Mouse (Mus musculus) midbrain, embryonic 13.5 days (tissue): ENCODE measurements at regions not wholly inside any gene's neighbourhood (a gene's known extent, or its start where the extent isn't known, plus 50 kb on each side); places are given as distances from the start of the nearest gene placed in this dataset.

ENCODE experiments used
- ATAC-seq: fragments of 200-750 bp; cut with Nextera tagmentation; 2 replicates; pipeline ENCODE4 v1.8.0; 2017; ENCODE audit warnings: mild to moderate bottlenecking, moderate TSS enrichment, moderate library complexity
- H3K27ac ChIP-seq: fragments of 300-500 bp; sonication (generic); 2 replicates; pipeline ENCODE4 v1.5.1; 2015; ENCODE audit warnings: inconsistent platforms, mild to moderate bottlenecking, moderate library complexity
- H3K27me3 ChIP-seq: fragments of 300-500 bp; sonication (generic); 2 replicates; pipeline ENCODE4 v1.6.1; 2015; ENCODE audit warnings: mild to moderate bottlenecking, inconsistent platforms
- H3K36me3 ChIP-seq: fragments of 300-500 bp; sonication (generic); 2 replicates; pipeline ENCODE4 v1.6.1; 2015; ENCODE audit warnings: mild to moderate bottlenecking, inconsistent platforms
- H3K4me1 ChIP-seq: fragments of 300-500 bp; sonication (generic); replicated peaks from 2 replicates; pipeline ENCODE4 v1.6.1; 2015; ENCODE audit warnings: inconsistent platforms
- H3K4me2 ChIP-seq: fragments of 300-500 bp; sonication (generic); replicated peaks from 2 replicates; pipeline ENCODE4 v1.6.1; 2015; ENCODE audit warnings: moderate library complexity, mild to moderate bottlenecking, inconsistent platforms
- H3K4me3 ChIP-seq: fragments of 300-500 bp; sonication (generic); replicated peaks from 2 replicates; pipeline ENCODE4 v1.5.1; 2015; ENCODE audit warnings: mild to moderate bottlenecking, inconsistent platforms
- H3K9ac ChIP-seq: fragments of 300-500 bp; sonication (generic); replicated peaks from 2 replicates; pipeline ENCODE4 v1.6.1; 2015; ENCODE audit warnings: mild to moderate bottlenecking, inconsistent platforms
- H3K9me3 ChIP-seq: fragments of 300-500 bp; sonication (generic); 2 replicates; pipeline ENCODE4 v1.6.1; 2016; ENCODE audit warnings: mild to moderate bottlenecking, inconsistent platforms
- WGBS: fragments of 180-500 bp; shearing (Covaris S2); methylation state at CpG from one replicate; pipeline ENCODE4 v1.1.7; 2015; 5-methylcytosine and 5-hydroxymethylcytosine counted together

DNA sequence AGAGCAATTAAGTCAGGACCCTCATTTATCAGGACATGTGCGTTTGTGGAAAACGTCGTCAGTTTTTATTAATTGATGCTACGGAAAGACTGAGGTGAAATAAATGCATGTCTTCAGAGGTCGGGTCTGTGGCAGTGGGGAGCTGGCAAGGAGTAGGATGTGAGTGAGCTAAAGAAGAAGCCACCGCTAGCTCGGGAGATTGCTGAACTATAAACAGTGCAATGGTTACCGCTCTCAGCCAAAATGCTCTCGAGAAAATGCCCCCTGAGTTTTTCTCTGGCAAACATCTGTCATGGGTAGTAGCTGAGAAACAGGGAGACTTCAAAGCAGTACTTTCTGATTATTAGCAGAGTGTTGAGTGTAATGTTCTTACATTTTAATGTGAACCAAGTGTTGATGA, 454.4 kb upstream of the Pou3f3 start:
- no peak for ATAC-seq
- 64% methylated on average over 9 of the region's 9 CpGs for WGBS
- no peaks in the 10 kb centered on the region for H3K36me3 ChIP-seq
- no peak overlapping the region for H3K4me2 ChIP-seq
- H3K27me3 ChIP-seq = no peaks in the 10 kb centered on the region
- no peak overlapping the region for H3K4me3 ChIP-seq
- peaks cover 33% of the 10 kb centered on the region for H3K4me1 ChIP-seq
- no peaks in the 10 kb centered on the region for H3K9me3 ChIP-seq
- no peak overlapping the region for H3K9ac ChIP-seq
- no peak overlapping the region for H3K27ac ChIP-seq

DNA sequence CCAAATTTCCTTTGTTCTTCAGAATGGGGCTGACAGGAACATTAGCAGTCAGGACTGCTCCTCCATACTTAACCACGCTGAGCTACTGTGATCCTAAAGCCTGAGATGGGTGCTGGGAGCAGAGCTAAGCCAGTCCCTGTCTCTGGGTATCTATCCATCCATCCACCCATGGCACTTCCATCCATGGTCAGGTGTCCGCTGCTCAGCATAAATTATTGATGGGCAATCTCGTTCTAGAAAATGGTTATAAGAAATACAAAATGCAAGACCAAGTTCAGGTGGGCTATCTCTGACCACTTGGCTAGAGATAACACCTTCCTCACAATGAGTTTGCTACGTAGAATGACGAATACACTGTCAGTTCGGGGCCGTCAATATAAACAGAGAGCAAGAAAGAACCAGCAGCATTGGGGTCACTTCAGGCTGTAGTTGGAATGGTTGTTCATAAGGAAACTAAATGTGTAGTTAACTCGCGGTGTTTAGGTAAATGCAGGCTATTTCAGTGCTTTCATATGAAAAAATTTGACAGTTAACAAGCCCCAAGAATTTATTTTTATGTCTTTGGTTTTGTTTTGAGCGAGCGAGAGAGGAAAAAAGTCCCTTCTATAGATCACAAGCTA, 453.9 kb upstream of the Pou3f3 start:
- 91% methylated on average over 11 of the region's 11 CpGs for WGBS
- no peak overlapping the region for H3K4me2 ChIP-seq
- H3K9ac ChIP-seq = no peak overlapping the region
- H3K27ac ChIP-seq = peak overlapping the region; percentile 36; the same call in 1 of the 2 replicates
- H3K36me3 ChIP-seq = no peaks in the 10 kb centered on the region
- H3K4me3 ChIP-seq = no peak overlapping the region
- peaks cover 33% of the 10 kb centered on the region for H3K4me1 ChIP-seq
- no peaks in the 10 kb centered on the region for H3K9me3 ChIP-seq
- no peaks in the 10 kb centered on the region for H3K27me3 ChIP-seq
- no peak for ATAC-seq

DNA sequence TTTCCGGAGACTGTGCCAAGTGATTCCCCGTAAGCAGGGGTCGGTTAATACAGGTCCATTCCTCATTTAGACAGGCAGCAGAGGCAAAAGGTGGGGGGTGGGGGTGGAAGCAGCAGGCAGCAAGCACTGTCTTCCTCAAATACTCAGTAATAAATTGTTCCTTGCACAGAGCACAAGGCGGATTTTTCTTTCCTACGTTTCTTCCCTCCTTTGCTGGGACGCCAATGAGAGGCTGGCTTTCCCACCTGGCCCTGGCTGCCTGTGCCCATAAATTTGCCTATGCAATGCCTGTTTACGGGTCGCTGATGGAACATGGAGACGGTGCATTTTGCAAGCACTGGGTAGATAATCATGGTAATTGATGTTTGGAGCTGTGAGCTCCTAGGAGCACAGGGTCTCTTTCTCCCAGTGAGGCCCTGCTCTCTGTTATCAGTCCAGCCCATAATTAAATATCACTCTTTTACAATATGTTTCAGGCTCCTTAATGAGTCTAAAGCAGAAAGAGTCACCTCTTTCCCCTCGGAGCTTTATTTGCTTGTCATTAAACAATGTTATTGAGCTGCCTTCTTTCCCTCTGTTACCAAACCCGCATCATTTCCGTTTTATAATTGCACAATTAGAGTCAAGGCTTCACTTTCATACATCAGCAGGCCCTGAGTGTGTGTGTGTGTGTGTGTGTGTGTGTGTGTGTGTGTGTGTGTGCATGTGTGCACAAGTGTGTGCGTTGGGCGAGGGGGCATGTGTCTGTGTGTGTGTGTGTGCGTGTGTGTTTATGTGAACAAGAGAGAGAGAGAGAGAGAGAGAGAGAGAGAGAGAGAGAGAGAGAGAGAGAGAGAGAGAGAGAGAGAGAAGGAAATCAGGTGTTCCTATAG, 452.7 kb upstream of the Pou3f3 start:
- Histone ChIP-seq H3K4me3 (0 out of 2 replicates have a peak overlapping the region, but pooled peaks have one; percentile 17), H3K4me1 (peaks cover 33% of the 10 kb centered on the region), H3K4me2 (peak overlapping the region; percentile 45), H3K27me3 (no peaks in the 10 kb centered on the region), H3K9me3 (no peaks in the 10 kb centered on the region), H3K9ac (peak overlapping the region; percentile 5; the same call in 1 of the 2 replicates), H3K27ac (peak overlapping the region; percentile 91), H3K36me3 (no peaks in the 10 kb centered on the region)
- WGBS = 16% methylated on average over 15 of the region's 15 CpGs
- peak; percentile 53 for ATAC-seq

DNA sequence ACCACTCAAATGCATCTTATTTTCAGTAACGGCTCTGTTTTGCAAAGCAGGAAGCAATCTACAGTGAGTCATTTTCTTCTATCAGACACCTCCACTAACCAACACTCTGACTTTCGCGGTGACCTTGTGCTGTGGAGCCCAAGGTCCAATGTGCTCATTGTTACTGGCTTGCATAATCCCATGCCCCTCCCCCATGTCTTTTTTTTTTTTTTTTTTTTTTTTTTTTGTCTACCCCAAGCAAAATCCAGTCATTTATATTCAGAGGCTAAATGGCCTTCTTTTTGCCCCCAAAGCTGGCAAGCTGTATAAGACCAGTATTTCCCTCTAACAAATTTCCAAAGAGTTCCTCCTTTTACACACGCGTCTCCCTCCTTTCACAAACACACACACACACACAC, 452.1 kb upstream of the Pou3f3 start:
- H3K9ac ChIP-seq = peak overlapping the region; percentile 46; the same call in 1 of the 2 replicates
- peak overlapping the region; percentile 17 for H3K4me3 ChIP-seq
- no peaks in the 10 kb centered on the region for H3K36me3 ChIP-seq
- no peaks in the 10 kb centered on the region for H3K9me3 ChIP-seq
- peak overlapping the region; percentile 91 for H3K27ac ChIP-seq
- ATAC-seq = peak; percentile 66
- peak overlapping the region; percentile 45 for H3K4me2 ChIP-seq
- peaks cover 33% of the 10 kb centered on the region for H3K4me1 ChIP-seq
- WGBS = 7% methylated on average over 5 of the region's 5 CpGs
- H3K27me3 ChIP-seq = no peaks in the 10 kb centered on the region

DNA sequence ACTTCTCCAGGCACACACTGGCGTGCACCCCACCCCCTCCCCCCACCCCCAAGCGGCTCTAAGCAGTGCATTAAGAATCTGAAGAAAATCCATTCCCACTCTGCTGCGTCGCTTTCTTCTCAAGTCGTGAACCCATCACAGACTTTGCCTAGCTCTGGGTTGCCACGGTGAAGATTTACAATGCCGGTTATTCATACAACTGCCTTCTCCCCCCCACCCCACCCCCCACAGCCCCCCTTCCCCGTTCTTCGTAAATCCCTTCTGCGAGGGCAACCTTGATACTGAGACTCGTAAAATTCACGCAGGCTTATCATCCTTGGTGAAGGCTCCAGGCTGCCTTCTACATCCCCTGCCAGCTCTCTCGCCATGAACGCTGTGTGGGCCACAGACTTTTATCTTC, 451.7 kb upstream of the Pou3f3 start:
- WGBS = under 1% methylated on average over 14 of the region's 14 CpGs

DNA sequence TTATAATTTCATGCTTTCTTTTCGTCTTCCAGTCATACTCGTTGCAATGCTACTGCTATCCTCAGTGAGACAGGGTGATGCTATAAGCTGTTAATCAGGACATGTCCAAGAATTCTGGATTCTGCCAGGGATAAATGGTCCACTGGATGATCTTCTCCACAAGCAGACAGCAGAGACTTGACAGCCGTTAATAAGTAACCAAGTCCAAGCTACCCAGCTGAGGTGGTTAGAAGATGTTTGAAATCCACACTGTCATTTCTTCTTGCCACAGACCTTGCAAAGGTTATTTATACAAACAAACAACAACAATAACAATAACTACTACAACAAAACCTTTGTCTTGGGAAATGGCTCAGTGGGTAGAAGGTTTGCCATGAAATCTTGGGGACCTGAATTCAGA, 443.2 kb upstream of the Pou3f3 start:
- WGBS = 84% methylated on average over 3 of the region's 3 CpGs

More for the DNA sequence above, 451.7 kb upstream of the Pou3f3 start:
- ATAC-seq = peak; percentile 94
- Histone ChIP-seq H3K36me3 (no peaks in the 10 kb centered on the region), H3K9me3 (no peaks in the 10 kb centered on the region), H3K4me1 (peaks cover 33% of the 10 kb centered on the region), H3K4me3 (peak overlapping the region; percentile 17), H3K9ac (peak overlapping the region; percentile 46), H3K4me2 (peak overlapping the region; percentile 45), H3K27me3 (no peaks in the 10 kb centered on the region), H3K27ac (peak overlapping the region; percentile 91)

DNA sequence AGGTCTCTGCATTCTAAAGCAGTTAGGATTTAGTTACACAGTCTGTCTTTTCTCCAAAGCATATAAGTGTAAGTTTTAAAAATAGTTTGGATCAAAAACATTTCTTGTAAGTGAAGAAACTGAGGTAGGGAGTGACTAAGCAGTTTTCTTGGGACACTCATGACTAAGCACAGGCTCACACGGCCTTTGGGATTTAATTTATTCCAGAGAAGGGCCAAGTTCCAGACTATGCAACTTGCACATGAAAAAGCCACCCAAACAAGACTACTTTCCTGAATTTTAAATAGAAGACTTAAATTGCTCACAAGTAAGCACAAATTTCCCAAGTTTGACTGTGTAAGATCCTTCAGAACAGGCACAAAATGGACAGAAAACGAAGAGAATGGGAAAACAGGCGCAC, 441.8 kb upstream of the Pou3f3 start:
- Histone ChIP-seq H3K9ac (no peak overlapping the region), H3K4me2 (no peak overlapping the region), H3K4me3 (no peak overlapping the region), H3K27ac (no peak overlapping the region), H3K36me3 (no peaks in the 10 kb centered on the region), H3K9me3 (no peaks in the 10 kb centered on the region), H3K4me1 (peaks cover 22% of the 10 kb centered on the region), H3K27me3 (no peaks in the 10 kb centered on the region)
- 74% methylated on average over 3 of the region's 3 CpGs for WGBS
- ATAC-seq = no peak

More for the DNA sequence above, 443.2 kb upstream of the Pou3f3 start:
- no peaks in the 10 kb centered on the region for H3K9me3 ChIP-seq
- ATAC-seq = no peak
- H3K36me3 ChIP-seq = no peaks in the 10 kb centered on the region
- no peak overlapping the region for H3K4me2 ChIP-seq
- H3K27ac ChIP-seq = no peak overlapping the region
- no peak overlapping the region for H3K4me3 ChIP-seq
- no peaks in the 10 kb centered on the region for H3K27me3 ChIP-seq
- H3K4me1 ChIP-seq = peaks cover 8% of the 10 kb centered on the region
- no peak overlapping the region for H3K9ac ChIP-seq

DNA sequence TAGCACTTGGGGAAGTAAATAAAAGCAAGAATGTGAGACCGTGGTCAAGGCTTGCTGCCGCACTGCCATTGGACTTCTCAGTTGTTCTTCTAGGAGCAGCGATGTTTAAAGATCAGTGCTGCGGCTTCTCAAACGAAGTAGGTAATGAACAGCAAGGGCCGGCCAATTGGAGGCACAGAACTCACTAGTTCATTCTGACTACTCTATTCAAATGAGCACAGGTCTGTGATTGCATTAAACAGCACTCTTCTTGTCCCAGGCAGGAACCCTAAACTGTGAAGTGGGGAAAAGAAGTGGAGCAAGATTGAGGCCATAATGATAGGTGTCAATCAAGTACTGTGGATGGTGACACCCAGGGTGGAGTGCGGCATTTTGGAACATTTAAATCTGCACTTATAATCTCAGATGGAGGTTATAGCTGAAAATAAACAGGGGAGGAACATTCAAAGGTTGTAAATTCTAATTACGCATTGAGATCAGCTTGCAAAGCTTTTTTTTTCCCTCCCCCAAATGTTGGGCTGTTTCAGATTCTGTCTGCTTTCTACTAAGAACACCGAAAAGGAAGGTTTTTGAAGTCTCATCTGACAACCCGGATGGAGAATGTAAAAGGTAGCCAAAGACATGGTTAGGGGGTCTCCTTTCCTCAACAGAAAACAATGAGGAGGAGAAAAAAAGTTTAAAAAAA, 438.5 kb upstream of the Pou3f3 start:
- 59% methylated on average over 10 of the region's 10 CpGs for WGBS
- H3K4me2 ChIP-seq = no peak overlapping the region
- no peak overlapping the region for H3K4me3 ChIP-seq
- H3K36me3 ChIP-seq = no peaks in the 10 kb centered on the region
- H3K27ac ChIP-seq = peak overlapping the region; percentile 94
- H3K27me3 ChIP-seq = no peaks in the 10 kb centered on the region
- no peaks in the 10 kb centered on the region for H3K9me3 ChIP-seq
- no peak for ATAC-seq
- H3K4me1 ChIP-seq = peaks cover 55% of the 10 kb centered on the region
- H3K9ac ChIP-seq = no peak overlapping the region; the same call in 1 of the 2 replicates

DNA sequence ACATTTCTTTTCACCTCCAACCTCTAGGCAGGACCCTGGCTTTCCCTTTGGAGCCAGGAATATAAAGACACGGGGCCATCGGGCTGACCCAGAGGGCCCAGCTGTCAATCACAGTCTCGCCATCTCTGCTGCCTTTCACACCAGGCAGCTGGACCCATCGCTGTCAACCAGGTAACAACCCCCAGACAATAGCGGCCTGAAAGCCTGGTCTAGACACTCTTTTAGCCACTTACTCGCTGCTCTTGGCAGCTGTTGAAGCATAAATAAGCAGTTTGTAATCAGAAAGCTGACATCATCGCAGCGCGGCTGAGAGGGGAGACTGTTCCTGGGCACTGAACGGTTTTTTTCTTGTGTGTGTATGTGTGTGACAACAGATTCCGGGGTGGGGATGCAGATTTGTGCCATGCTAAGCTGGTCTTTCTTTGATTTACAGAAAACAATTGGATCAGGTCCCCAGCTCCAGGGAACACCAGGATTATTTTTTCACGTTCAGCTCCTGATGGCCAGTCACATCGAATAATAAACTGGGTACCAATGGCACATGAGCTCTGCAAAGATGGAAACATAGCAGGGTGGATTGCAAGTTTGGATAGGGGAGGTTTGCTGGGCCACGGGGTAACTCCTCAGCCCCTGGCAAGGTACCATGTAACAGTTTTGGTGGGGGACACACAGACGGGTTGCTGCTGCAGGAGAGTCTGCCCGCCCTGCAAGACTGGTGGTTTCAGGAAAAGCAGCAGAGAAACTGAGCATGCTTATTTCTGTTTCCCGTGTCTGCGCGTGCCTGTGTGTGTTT, 437.6 kb upstream of the Pou3f3 start:
- H3K27me3 ChIP-seq = no peaks in the 10 kb centered on the region
- peaks cover 62% of the 10 kb centered on the region for H3K4me1 ChIP-seq
- H3K9me3 ChIP-seq = no peaks in the 10 kb centered on the region
- ATAC-seq = peak; percentile 82
- H3K36me3 ChIP-seq = no peaks in the 10 kb centered on the region
- 11% methylated on average over 19 of the region's 19 CpGs for WGBS
- H3K27ac ChIP-seq = peak overlapping the region; percentile 94
- peak overlapping the region; percentile 46 for H3K4me2 ChIP-seq
- peak overlapping the region; percentile 20 for H3K4me3 ChIP-seq
- peak overlapping the region; percentile 59 for H3K9ac ChIP-seq

DNA sequence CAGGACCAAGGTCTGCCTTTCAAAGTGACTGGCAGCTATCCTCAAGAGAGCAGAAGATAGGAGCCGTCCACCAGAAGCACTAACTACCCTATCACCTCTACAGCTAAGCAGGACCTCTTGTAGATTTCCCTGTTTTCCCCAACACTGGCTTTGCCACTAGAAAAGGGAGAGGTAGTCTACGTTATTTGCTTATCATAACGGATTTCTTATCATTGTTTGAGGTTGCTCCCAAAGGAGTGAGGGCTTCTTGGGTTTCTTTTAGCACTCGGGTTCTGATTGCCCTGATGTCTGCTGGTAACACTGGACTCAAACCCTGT, 437.0 kb upstream of the Pou3f3 start:
- Histone ChIP-seq H3K4me2 (peak overlapping the region; percentile 46), H3K4me3 (0 out of 2 replicates have a peak overlapping the region, but pooled peaks have one; percentile 20), H3K27me3 (no peaks in the 10 kb centered on the region), H3K36me3 (no peaks in the 10 kb centered on the region), H3K4me1 (peaks cover 65% of the 10 kb centered on the region), H3K27ac (peak overlapping the region; percentile 94), H3K9ac (peak overlapping the region; percentile 59), H3K9me3 (no peaks in the 10 kb centered on the region)
- 26% methylated on average over 4 of the region's 4 CpGs for WGBS
- peak; percentile 12; the same call in 1 of the 2 replicates for ATAC-seq

DNA sequence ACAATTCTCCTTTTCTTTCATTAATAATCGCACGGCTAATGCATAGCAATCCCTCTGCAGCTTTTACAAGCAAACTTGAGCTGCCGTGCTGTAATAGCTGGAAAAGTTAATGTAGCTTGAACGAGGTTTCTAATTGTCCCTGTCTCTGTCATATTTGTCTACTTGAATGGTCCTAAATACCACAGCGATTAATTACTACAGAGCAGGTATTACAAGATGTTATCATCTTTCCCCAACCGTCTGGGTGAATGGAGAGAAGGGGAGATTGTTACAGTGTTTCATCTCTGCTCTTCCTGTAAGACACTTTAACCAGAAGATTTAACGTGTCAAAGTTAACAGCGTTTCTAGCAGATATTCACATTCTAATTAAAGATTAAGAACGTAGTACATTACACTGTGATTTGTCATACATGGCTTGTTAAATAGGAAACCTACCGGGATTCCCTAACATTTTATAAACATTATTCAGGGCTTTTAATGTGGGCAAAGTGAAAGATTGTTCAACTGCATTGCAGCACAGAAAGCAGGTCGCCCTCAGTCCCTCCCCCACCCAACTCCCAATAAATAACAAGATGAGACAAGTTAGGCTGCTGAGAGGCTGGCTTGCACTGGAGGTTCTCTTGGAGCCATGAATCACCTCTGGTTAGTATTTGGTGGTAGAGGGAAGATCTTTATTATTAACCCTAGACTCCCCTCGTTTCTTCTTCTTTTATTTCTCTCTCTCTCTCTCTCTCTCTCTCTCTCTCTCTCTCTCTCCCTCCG, 436.2 kb upstream of the Pou3f3 start:
- no peaks in the 10 kb centered on the region for H3K27me3 ChIP-seq
- peak overlapping the region; percentile 55; the same call in 1 of the 2 replicates for H3K9ac ChIP-seq
- 28% methylated on average over 13 of the region's 13 CpGs for WGBS
- H3K4me2 ChIP-seq = peak overlapping the region; percentile 44
- peaks cover 65% of the 10 kb centered on the region for H3K4me1 ChIP-seq
- no peak for ATAC-seq
- H3K27ac ChIP-seq = peak overlapping the region; percentile 94
- peak overlapping the region; percentile 15 for H3K4me3 ChIP-seq
- no peaks in the 10 kb centered on the region for H3K36me3 ChIP-seq
- H3K9me3 ChIP-seq = no peaks in the 10 kb centered on the region
